Mouse (Mus musculus): ENCODE results near the gene Ywhah. TPM values are rescaled to one million over a fixed set of nuclear protein-coding genes. Genes with fewer than 3 reads are reported as not detected.
"Not testable (repeated sequence)": the region's sequence is repeated elsewhere in the genome, so short reads cannot be mapped to it uniquely, and the experiment has no call there.

Ywhah gene
- polyA plus RNA-seq, 1 experiment from 2014 or later: 732 TPM

- peaks cover 22% of the 10 kb centered on the region for H3K4me1 ChIP-seq (replicated peaks)
- H3K27ac ChIP-seq (replicated peaks): no peak overlapping the region
- H3K27me3 ChIP-seq: no peaks in the 10 kb centered on the region
- H3K4me2 ChIP-seq: no peak overlapping the region
- H3K36me3 ChIP-seq: no peaks in the 10 kb centered on the region
- H3K9me3 ChIP-seq: no peaks in the 10 kb centered on the region
- 25% methylated on average over 3 of the region's 3 CpGs for WGBS
- no peak overlapping the region for H3K9ac ChIP-seq
- no peak overlapping the region for H3K4me3 ChIP-seq
- no peak for ATAC-seq (ENCODE audit: low read depth)
Measured at GRCm38 (mm10) chr5:33034916-33035315, 16.3 kb downstream of the Ywhah start.

GRCm38 (mm10) chr5:33038656-33039509, 20.3 kb downstream of the Ywhah start:
- H3K27ac ChIP-seq (replicated peaks): no peak overlapping the region
- H3K4me1 ChIP-seq (replicated peaks): peaks cover 4% of the 10 kb centered on the region; the same call in 1 of the 2 replicates
- H3K36me3 ChIP-seq: no peaks in the 10 kb centered on the region
- H3K4me2 ChIP-seq: peak overlapping the region; percentile 48
- H3K9me3 ChIP-seq: no peaks in the 10 kb centered on the region
- H3K9ac ChIP-seq: no peak overlapping the region
- 45% methylated on average over 13 of the region's 13 CpGs for WGBS
- H3K4me3 ChIP-seq: no peak overlapping the region
- no peaks in the 10 kb centered on the region for H3K27me3 ChIP-seq
- ATAC-seq (ENCODE audit: low read depth): peak; percentile 36; the same call in 1 of the 2 replicates

GRCm38 (mm10) chr5:33039510-33039911, 20.9 kb downstream of the Ywhah start:
- H3K36me3 ChIP-seq: no peaks in the 10 kb centered on the region
- WGBS: 3% methylated on average over 13 of the region's 13 CpGs
- H3K4me2 ChIP-seq: peak overlapping the region; percentile 48
- 0 out of 2 replicates have a peak overlapping the region, but pooled peaks have one; percentile 42 for H3K9ac ChIP-seq
- H3K27me3 ChIP-seq: no peaks in the 10 kb centered on the region
- H3K27ac ChIP-seq (replicated peaks): no peak overlapping the region
- peaks cover 4% of the 10 kb centered on the region; the same call in 1 of the 2 replicates for H3K4me1 ChIP-seq (replicated peaks)
- peak; percentile 43; the same call in 1 of the 2 replicates for ATAC-seq (ENCODE audit: low read depth)
- no peak overlapping the region for H3K4me3 ChIP-seq
- H3K9me3 ChIP-seq: no peaks in the 10 kb centered on the region

- H3K4me1 ChIP-seq (replicated peaks); ATAC-seq (ENCODE audit: low read depth): not testable (repeated sequence)
- WGBS: 86% methylated on average over 1 of the region's 1 CpGs
Measured at GRCm38 (mm10) chr5:33040735-33041134, 22.1 kb downstream of the Ywhah start.

GRCm38 (mm10) chr5:33043397-33043796, 24.8 kb downstream of the Ywhah start:
- Histone ChIP-seq H3K4me2 (no peak overlapping the region), H3K27ac (replicated peaks) (no peak overlapping the region), H3K36me3 (no peaks in the 10 kb centered on the region), H3K4me3 (no peak overlapping the region), H3K4me1 (replicated peaks) (peaks cover 4% of the 10 kb centered on the region; the same call in 1 of the 2 replicates), H3K27me3 (no peaks in the 10 kb centered on the region), H3K9me3 (no peaks in the 10 kb centered on the region), H3K9ac (no peak overlapping the region)
- 59% methylated on average over 10 of the region's 10 CpGs for WGBS
- no peak for ATAC-seq (ENCODE audit: low read depth)

More at GRCm38 (mm10) chr5:33040735-33041134, 22.1 kb downstream of the Ywhah start:
- H3K4me3 ChIP-seq; H3K4me2 ChIP-seq; H3K27ac ChIP-seq (replicated peaks); H3K9me3 ChIP-seq; H3K9ac ChIP-seq; H3K36me3 ChIP-seq; H3K27me3 ChIP-seq: not testable (repeated sequence)

GRCm38 (mm10) chr5:33044636-33045315, 26.2 kb downstream of the Ywhah start:
- H3K27ac ChIP-seq (replicated peaks): no peak overlapping the region
- H3K4me2 ChIP-seq: no peak overlapping the region
- H3K27me3 ChIP-seq: no peaks in the 10 kb centered on the region
- 93% methylated on average over 12 of the region's 12 CpGs for WGBS
- 0 out of 2 replicates have a peak, but pooled peaks cover under 1% of the 10 kb centered on the region for H3K4me1 ChIP-seq (replicated peaks)
- no peak overlapping the region for H3K9ac ChIP-seq
- ATAC-seq (ENCODE audit: low read depth): no peak
- H3K9me3 ChIP-seq: no peaks in the 10 kb centered on the region
- H3K36me3 ChIP-seq: no peaks in the 10 kb centered on the region
- H3K4me3 ChIP-seq: no peak overlapping the region

GRCm38 (mm10) chr5:33045316-33045705, 26.7 kb downstream of the Ywhah start:
- ATAC-seq (ENCODE audit: low read depth): no peak
- Histone ChIP-seq H3K4me2 (no peak overlapping the region), H3K36me3 (no peaks in the 10 kb centered on the region), H3K4me3 (no peak overlapping the region), H3K4me1 (replicated peaks) (no peaks in the 10 kb centered on the region), H3K27ac (replicated peaks) (no peak overlapping the region), H3K27me3 (no peaks in the 10 kb centered on the region), H3K9me3 (no peaks in the 10 kb centered on the region), H3K9ac (no peak overlapping the region)
- 88% methylated on average over 6 of the region's 6 CpGs for WGBS

- no peak overlapping the region for H3K27ac ChIP-seq (replicated peaks)
- no peak for ATAC-seq (ENCODE audit: low read depth)
- H3K36me3 ChIP-seq: no peaks in the 10 kb centered on the region
- 76% methylated on average over 14 of the region's 14 CpGs for WGBS
- H3K9ac ChIP-seq: no peak overlapping the region
- no peaks in the 10 kb centered on the region for H3K4me1 ChIP-seq (replicated peaks)
- no peaks in the 10 kb centered on the region for H3K9me3 ChIP-seq
- no peak overlapping the region for H3K4me2 ChIP-seq
- H3K4me3 ChIP-seq: no peak overlapping the region
- H3K27me3 ChIP-seq: no peaks in the 10 kb centered on the region; the same call in 1 of the 2 replicates
Measured at GRCm38 (mm10) chr5:33052849-33053582, 34.4 kb downstream of the Ywhah start.

- no peaks in the 10 kb centered on the region; the same call in 1 of the 2 replicates for H3K27me3 ChIP-seq
- H3K9me3 ChIP-seq: 0 out of 2 replicates have a peak, but pooled peaks cover under 1% of the 10 kb centered on the region
- H3K4me2 ChIP-seq: no peak overlapping the region
- no peak overlapping the region for H3K9ac ChIP-seq
- no peak for ATAC-seq (ENCODE audit: low read depth)
- H3K4me3 ChIP-seq: no peak overlapping the region
- 87% methylated on average over 10 of the region's 10 CpGs for WGBS
- H3K4me1 ChIP-seq (replicated peaks): no peaks in the 10 kb centered on the region
- no peaks in the 10 kb centered on the region for H3K36me3 ChIP-seq
- H3K27ac ChIP-seq (replicated peaks): no peak overlapping the region
Measured at GRCm38 (mm10) chr5:33056126-33056765, 37.6 kb downstream of the Ywhah start.

- no peak overlapping the region for H3K4me2 ChIP-seq
- no peaks in the 10 kb centered on the region for H3K36me3 ChIP-seq
- H3K9ac ChIP-seq: no peak overlapping the region
- no peaks in the 10 kb centered on the region for H3K9me3 ChIP-seq
- no peak overlapping the region for H3K27ac ChIP-seq (replicated peaks)
- no peak for ATAC-seq (ENCODE audit: low read depth)
- no peaks in the 10 kb centered on the region for H3K4me1 ChIP-seq (replicated peaks)
- no peak overlapping the region for H3K4me3 ChIP-seq
- H3K27me3 ChIP-seq: no peaks in the 10 kb centered on the region
Measured at GRCm38 (mm10) chr5:33070071-33070470, 51.5 kb downstream of the Ywhah start.

GRCm38 (mm10) chr5:33076490-33077191, 58.0 kb downstream of the Ywhah start:
- Histone ChIP-seq H3K4me3 (no peak overlapping the region), H3K4me1 (replicated peaks) (no peaks in the 10 kb centered on the region), H3K36me3 (no peaks in the 10 kb centered on the region), H3K9ac (no peak overlapping the region), H3K27ac (replicated peaks) (no peak overlapping the region), H3K4me2 (no peak overlapping the region), H3K27me3 (no peaks in the 10 kb centered on the region), H3K9me3 (no peaks in the 10 kb centered on the region)
- ATAC-seq (ENCODE audit: low read depth): no peak
- 93% methylated on average over 6 of the region's 6 CpGs for WGBS

Data from neural tube, embryonic 13.5 days (tissue).